Mouse (Mus musculus) pancreas, adult 10 weeks (tissue): ENCODE measurements around the gene Lrpap1. TPM values are rescaled to one million over a fixed set of nuclear protein-coding genes. Genes with fewer than 3 reads are reported as not detected.

Source experiments
- polyA plus RNA-seq: library from polyadenylated mRNA; stranded (reverse); fragments of 350-450 nt; fragmentation: Illumina TruSeq; extraction: RNeasy Lipid Tissue Mini Kit (QIAGEN cat#74804); gene quantifications from one replicate; pipeline ENCODE4 v1.2.3, GENCODE M21; 2015; ENCODE audit warnings: low read depth, low replicate concordance; ENCODE audit not compliant: insufficient read depth

Lrpap1 gene
- 16.4 TPM for polyA plus RNA-seq

GRCm38 (mm10) chr5:35104960-35105921, at the start of gene Lrpap1:
Lrpap1 (minus strand) TSS chr5:35105766.

DNA sequence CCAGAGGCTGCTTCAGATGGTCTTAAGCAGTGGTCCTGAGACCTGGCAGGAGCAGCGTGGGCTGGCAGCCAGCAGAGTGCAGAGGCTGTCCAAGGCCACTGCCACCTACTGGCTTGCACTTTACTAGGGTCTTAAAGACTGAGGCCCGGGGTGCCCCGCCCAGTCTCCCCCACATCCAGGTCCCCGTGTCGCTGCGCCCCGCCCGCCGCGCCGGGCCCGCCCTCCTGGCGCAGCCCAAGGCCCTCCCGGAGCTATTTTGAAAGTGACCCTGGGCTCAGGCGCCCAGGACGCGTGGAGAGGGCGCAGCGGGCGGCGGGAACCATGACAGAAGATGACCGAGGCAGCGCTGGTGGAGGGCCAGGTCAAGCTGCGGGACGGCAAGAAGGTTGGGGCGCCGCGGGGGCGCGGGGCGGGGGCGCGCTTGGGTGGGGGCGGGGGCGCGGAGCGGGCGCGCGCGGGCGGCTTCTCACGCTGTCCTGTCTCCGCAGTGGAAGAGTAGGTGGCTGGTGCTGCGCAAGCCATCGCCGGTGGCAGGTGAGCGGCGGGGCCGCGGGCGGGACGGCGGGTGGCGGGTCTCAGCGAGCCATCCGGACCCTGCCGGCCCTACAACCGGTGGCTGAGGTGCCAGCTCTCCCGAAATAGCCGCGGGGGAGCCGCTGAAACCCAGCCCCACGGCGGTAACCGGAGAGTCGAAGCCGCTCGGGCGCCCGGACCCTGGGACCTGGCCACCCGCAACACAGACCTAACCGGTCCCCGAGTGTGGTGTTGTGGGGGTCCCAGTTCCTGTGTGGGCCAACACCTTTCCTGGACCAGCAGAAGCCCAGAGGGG, 48.7 kb downstream of the Lrpap1 start, which contains the start of gene Dok7:
Dok7 (plus strand) TSS at position 163 of the 829 bp plus-strand sequence.

Other genes with a start within 250 kb of the Lrpap1 start
- gene Msantd1, start 197.8 kb downstream of the Lrpap1 start, polyA plus RNA-seq, result 2.8 TPM
- 8.1 TPM for gene Rgs12, start 156.3 kb downstream of the Lrpap1 start, polyA plus RNA-seq
- 69.7 TPM for gene Hgfac, start 64.3 kb downstream of the Lrpap1 start, polyA plus RNA-seq
- gene Dok7, start 49.0 kb downstream of the Lrpap1 start, polyA plus RNA-seq, result 0.55 TPM
- not detected for gene Adra2c, start 172.6 kb upstream of the Lrpap1 start, polyA plus RNA-seq